Mouse (Mus musculus): Measurements from ENCODE around the gene Mfsd14b.

Gene Mfsd14b

DNA sequence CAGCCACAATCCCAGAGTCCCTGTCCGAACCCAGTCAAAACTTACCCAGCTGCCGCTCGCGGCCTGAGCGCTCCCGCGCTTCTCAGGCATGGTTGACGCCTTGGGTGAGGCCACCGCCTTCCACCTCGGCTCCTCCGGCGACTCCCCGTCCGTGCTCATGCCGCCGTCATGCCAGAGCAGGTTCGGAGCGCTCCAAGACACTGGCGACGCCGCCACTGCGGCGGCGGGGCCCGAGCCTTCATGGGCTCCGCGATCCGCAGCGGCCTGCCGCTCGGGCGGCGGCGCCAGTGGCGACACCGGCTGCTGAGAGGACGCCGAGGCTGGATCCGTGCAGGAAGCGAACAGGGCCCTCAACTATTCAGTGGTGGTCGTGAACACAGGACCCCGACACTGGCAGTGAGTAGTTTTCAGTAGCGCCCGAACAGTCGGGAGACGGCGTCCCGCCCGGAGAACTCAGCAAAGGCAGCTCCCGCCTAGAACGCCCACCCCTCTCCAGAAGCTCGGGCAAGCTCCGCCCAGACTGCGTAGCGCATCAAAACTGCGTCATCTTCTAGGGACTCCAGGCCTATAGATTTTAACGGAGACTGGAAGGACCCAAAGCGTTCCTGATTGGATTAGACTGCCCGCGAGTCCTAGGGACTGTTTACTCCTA lies at the start of gene Mfsd14b:
TSS of gene Mfsd14b (minus strand) at position 517 of the 652 bp plus-strand sequence.
- DNase-seq: peak; percentile 97

DNA sequence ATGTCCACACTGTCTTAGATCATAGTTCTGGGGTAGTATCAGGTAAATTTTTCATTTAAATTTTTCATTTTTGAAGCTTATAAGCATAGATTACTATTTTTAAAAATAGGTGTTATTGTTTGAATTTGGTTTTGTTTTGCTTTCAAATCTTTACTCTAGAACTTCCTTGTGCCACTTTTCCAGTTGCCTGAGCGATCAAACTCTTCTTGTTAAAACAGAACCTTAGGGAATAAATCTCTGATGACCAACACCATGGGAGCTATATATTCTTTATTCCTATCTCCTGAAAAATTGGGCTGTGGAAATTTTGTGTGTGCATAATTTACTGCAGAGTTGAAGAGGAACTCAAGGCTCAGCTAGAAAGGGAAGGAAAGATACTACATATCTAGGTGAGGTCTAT lies 37.2 kb upstream of the Mfsd14b start, which contains the start of gene Olfr466:
TSS of gene Olfr466 (plus strand) at position 301 of the 400 bp plus-strand sequence.
- no peak for DNase-seq

DNA sequence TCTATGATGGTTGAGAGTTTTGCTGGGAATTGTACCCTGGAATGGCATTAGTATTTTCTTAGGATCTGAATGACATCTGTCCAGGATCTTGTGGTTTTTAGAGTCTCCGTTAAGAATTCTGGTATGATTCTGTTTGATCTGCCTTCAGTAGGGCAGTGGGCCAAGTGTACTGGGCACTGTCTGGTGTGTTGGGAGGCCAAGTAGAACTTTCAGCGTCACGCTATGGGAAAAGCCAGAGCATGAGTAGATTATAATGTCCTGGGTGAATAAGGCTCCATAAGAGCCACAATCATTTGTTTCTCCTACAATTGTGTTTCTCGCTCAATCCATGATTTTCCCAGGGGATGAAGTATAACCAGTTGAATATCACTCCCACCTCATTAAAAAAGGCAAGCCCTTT lies 25.0 kb upstream of the Mfsd14b start, which contains the start of gene Olfr465-ps1:
TSS of gene Olfr465-ps1 (plus strand) at position 301 of the 400 bp plus-strand sequence.
- no peak for DNase-seq

DNA sequence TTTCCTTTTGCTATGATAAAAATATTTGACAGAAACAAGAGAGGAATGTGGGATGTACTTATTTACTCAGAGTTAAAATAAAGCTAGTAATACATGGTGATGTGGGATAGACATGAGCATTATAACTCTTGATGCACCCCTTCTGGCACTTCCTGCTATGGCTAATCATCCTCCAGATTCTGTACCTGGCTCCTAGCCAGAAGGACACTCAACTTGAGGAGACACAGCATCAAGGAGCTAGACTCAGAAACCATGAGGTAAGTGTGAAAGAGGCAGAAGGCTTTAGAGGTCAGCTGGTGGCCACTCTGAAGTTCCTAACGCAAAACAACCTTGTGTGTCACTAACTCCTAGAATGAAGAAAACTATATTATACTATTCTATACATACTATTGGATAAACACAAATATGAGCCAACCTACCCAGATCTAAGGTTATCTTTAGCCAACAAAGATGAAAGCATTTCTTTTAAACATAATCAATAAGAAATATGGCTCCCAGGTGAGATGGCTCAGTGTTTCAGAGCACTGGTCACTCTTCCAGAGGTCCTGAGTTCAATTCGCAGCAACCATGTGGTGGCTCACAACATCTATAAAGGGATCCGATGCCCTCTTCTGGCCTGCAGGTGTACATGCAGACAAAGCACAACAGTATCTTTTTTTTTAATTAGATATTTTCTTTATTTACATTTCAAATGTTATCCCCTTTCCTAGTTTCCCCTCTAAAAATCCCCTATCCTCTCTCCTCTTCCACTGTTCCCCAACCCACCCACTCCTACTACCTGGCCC lies 14.5 kb upstream of the Mfsd14b start:
- no peak for DNase-seq

DNA sequence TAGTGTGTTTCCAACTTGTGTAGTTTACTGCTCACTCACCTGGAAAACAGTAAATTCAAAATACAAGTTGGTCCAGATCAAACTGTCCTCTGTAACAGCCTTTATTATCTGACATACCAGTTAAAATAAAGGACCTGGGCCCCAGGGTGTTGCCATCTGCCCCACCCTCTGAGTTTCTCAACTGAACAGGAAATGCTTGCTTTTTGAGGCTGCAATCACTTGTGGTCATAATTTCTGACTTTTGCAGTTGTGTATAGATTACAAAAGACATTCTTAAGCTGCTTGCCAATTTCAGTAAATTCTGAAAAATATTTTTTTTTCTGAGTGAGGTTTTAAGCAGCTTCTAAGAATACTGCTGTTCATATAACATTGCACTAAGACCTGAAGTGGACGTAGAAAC lies 9.3 kb upstream of the Mfsd14b start:
- no peak for DNase-seq

DNA sequence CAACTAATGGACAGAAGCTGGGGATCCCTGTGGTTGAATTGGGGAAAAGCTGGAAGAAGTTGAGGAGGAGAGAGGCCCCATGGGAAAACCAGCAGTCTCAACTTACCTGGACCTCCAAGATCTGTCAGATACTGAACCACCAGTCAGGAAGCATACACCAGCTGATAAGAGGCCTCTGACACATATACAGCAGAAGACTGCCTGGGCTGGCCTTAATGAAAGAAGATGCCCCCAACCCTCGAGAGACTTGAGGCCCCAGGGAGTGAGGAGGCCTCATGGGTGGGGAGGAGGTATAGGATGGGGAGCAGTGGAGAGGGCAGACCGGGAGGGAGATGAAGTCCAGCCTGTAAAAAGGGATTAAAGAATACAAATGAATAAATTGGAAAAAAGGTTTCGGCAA lies 8.2 kb upstream of the Mfsd14b start:
- no peak for DNase-seq

DNA sequence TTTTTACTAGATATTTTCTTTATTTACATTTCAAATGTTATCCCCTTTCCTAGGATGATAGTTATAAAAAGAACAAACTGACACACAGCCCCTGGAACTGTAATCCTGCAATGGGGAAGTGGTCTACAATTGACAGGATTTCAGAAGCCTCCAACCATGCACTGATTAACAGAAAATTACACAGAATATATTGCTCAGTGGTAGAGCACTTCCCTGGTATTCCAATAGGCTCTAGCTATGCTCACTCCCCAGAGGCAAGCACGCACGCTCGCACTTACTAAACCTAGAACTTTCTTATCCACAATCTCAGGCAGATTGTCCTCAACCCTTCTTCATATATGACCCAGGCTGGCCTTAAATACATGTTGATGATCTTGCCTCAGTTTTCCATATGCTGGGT lies 464 bp upstream of the Mfsd14b start:
- no peak for DNase-seq

DNA sequence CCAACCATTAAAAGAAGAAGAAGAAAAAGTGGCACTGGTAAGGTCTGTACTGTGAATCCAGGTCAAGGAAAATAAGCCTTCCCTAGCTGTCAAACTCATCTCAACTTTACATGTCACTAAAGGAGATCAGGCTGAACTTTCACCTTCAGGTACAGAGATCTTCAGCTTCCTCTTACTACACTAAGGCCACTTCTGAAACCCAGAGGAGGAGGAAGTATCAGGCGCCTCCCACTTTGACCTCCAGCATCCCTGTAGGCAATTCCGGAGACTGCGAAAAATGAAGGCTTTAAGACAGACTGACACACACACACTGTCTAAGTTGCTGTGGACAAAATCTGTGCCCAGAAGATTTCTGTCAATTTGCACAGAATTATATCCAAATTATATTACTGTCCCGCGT lies 814 bp downstream of the Mfsd14b start:
- DNase-seq: peak; percentile 27

DNA sequence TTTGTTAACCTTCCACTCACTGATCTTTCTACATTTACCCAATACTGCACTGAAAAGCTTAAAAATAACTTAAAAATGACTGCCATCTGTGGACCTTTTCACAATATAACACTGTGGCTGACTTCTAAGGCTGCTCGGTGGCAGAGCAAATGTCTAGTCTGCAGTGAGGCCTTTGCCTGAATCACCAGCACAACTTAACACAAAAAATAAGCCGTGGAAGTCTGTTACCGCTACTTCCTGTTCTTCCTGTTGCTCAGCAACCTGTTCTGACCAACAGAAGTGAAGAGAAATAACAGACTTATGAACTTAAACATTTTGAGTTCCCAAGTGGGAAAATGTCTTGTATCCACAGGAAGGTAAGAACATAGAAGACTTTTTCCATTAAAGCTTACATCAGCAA lies 11.5 kb downstream of the Mfsd14b start:
- DNase-seq: no peak

DNA sequence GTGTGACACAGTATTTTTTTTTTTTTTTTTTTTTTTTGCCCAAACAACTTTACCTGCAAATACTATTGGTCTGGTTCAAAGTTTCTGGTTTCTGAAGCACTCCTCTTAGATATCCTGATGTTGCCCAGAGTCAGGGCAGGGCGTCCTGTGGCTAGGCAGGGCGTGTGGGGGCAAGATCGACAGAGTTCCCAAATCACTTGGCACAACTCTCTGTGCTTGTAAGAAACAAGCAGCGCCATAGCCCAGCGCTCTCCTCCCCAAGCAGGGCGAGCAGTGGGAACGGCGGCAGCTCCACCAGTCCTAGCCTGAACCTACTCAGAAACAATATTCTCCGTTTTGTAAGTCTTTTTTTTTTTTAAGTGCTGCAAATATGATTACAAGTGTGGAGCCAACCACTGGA lies 12.1 kb downstream of the Mfsd14b start:
- no peak for DNase-seq

DNA sequence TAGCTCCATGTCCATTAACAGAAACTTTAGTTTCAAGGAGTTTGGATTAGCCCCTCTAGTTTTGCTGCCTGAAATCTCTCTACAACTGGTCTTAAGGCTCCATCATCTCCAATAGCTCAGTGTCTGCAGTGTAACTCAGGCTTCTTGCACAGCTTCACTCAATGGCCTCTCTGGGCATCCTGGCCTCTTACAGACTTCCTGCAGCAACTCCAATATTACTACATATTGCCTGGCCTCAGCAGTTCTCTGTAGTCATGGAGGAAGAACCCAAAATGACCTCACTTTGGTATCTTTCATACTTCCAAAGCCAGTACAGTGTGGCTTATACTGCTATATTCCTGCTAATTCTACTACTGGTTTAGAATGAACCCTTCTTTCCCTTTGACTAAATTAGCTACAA lies 15.8 kb downstream of the Mfsd14b start:
- no peak for DNase-seq

DNA sequence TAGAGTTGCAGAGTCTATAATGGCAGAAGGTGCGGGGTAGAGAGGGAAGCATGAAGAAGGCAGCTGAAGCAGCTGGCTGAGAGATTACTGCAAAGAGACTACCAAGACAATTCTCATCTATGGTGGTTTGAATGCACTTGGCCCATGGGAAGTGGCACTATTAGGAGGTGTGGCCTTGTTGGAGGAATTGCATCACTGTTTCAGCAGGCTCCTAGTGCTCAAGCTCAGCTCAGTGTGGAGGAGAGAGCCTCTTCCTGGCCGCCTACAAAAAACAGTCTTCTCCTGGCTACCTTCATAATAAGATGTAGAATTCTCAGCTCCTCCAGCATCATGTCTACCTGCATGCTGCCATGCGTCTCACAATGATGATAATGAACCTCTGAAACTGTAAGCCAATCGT lies 16.9 kb downstream of the Mfsd14b start:
- DNase-seq: no peak

DNA sequence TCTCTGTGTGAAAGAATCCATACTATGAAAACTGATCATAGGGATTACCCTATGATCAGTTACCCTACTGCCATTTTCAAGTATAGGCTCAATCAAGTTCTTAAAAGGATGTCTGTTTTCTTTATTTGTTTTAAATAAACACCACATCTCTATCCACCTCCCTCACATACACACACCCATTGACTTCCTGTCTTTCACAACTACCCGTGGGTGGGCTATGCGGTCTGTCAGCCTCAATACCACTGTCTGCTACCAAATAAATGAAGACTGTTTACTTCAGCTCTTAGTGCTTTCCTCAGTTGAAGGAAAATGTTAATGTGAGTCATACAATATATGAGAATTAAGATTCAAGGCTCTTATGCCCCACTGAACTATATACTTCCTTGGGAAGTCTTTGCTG lies 42.8 kb downstream of the Mfsd14b start:
- DNase-seq: no peak

DNA sequence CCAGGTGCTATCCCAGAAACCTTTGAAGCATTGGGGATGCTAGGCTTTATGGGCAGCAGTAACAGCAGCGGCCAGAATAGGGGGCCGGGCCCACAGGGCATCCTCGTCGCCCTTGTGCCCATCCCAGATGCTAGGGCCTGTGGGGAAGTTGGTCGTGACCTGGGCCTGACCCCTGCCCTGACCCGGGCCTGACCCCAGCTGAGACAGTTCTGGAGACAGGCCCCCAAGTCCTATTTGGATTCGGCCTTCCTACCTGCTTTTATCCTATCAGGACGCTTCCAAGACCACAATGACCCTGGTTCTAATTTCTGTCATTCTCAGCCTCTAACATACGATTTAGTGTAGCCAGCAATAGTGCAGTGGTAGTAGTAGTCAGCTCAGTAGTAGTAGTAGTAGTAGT lies 60.1 kb downstream of the Mfsd14b start, which contains the start of gene Prss47:
TSS of gene Prss47 (minus strand) at position 101 of the 400 bp plus-strand sequence.
- DNase-seq: no peak

DNA sequence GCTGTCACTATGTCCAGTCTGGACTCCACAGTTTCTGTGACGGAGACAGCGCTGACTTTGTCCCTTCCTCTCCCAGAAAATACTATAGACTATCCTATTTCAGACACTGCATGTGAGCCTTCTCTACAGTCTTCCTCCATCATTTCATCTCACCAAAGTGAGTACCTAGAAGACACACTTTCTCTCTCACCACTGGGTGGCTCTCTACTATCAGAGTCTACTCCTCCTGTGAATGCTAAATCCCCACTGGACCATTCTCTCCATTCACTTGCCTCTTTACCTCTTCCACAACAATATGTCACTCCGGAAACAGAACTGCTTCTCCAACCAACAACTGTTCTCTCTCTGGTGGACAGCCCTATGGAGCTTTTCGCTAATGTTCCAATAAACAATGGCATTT lies 77.7 kb downstream of the Mfsd14b start:
- DNase-seq: no peak

DNA sequence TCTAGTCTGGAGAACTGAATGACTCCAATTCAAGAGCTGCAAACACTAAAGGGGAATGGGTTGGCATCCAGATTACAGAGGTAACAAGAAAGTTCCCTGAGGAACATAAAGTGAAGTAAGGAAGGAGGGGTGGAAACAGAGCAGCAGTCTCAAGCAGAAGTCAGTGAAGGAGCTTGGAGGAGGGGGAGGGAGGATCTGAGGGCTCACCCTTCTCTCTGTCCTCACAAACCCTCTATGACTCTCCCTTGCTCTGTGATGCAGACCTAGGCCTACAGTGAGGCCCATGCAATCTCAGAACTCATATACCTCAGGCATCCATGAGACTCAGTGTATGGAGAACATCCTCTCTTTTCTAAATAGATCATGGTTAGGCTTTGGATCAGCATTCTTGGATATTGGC lies 80.0 kb downstream of the Mfsd14b start, which contains the start of gene Spata31d1c:
TSS of gene Spata31d1c (plus strand) at position 301 of the 400 bp plus-strand sequence.
- DNase-seq: no peak
